Mouse (Mus musculus) c-Kit-negative CD71-positive TER-119-positive erythroid progenitor cells, embryonic 14.5 days (primary cell): ENCODE measurements around the gene Helz2.

Experiments used
- DNase-seq: peaks from one replicate; pipeline ENCODE4 v3.0.0-alpha.2; 2013; ENCODE audit warnings: low read depth, low spot score

The Helz2 gene

GRCm38 (mm10) chr2:181241602-181242313 lies at the start of gene Helz2:
Gene Helz2, minus strand, starts transcription at chr2:181242027.
- peak; percentile 32 for DNase-seq

- DNase-seq: no peak
These were observed 49.1 kb upstream of the Helz2 start for GRCm38 (mm10) chr2:181290937-181291336.

- DNase-seq: no peak
These were observed 46.9 kb upstream of the Helz2 start for GRCm38 (mm10) chr2:181288691-181289090.

- DNase-seq: peak; percentile 97
These were observed 46.1 kb upstream of the Helz2 start, which contains the start of gene Gmeb2 for GRCm38 (mm10) chr2:181287958-181288350. Gene Gmeb2, minus strand, starts transcription at chr2:181288035.

GRCm38 (mm10) chr2:181287338-181287957 lies 45.6 kb upstream of the Helz2 start:
- peak; percentile 60 for DNase-seq

- DNase-seq: no peak
These were observed 45.0 kb upstream of the Helz2 start for GRCm38 (mm10) chr2:181286629-181287337.

- no peak for DNase-seq
These were observed 38.1 kb upstream of the Helz2 start for GRCm38 (mm10) chr2:181279968-181280367.

- no peak for DNase-seq
These were observed 36.0 kb upstream of the Helz2 start for GRCm38 (mm10) chr2:181277866-181278265.

- DNase-seq: no peak
These were observed 34.9 kb upstream of the Helz2 start for GRCm38 (mm10) chr2:181276766-181277165.

GRCm38 (mm10) chr2:181274639-181275038 lies 32.8 kb upstream of the Helz2 start:
- DNase-seq: no peak

GRCm38 (mm10) chr2:181273829-181274228 lies 32.0 kb upstream of the Helz2 start:
- DNase-seq: no peak

GRCm38 (mm10) chr2:181272092-181272491 lies 30.3 kb upstream of the Helz2 start:
- DNase-seq: no peak

GRCm38 (mm10) chr2:181266839-181267238 lies 25.0 kb upstream of the Helz2 start:
- DNase-seq: no peak

- DNase-seq: no peak
These were observed 11.4 kb upstream of the Helz2 start for GRCm38 (mm10) chr2:181253248-181253647.

GRCm38 (mm10) chr2:181251841-181252240 lies 10.0 kb upstream of the Helz2 start:
- no peak for DNase-seq

GRCm38 (mm10) chr2:181249217-181249616 lies 7.4 kb upstream of the Helz2 start:
- no peak for DNase-seq

- no peak for DNase-seq
These were observed 3.2 kb upstream of the Helz2 start for GRCm38 (mm10) chr2:181245031-181245430.

GRCm38 (mm10) chr2:181243706-181244394 lies 2.0 kb upstream of the Helz2 start:
- no peak for DNase-seq

- no peak for DNase-seq
These were observed 463 bp upstream of the Helz2 start for GRCm38 (mm10) chr2:181242314-181242665.

- DNase-seq: no peak
These were observed 904 bp downstream of the Helz2 start for GRCm38 (mm10) chr2:181240806-181241440.

GRCm38 (mm10) chr2:181239261-181239660 lies 2.6 kb downstream of the Helz2 start:
- DNase-seq: no peak

GRCm38 (mm10) chr2:181238861-181239260 lies 3.0 kb downstream of the Helz2 start:
- DNase-seq: no peak
